Comparison of ENCODE assay signal across 23 mouse cellular contexts in the genomic region with DNA sequence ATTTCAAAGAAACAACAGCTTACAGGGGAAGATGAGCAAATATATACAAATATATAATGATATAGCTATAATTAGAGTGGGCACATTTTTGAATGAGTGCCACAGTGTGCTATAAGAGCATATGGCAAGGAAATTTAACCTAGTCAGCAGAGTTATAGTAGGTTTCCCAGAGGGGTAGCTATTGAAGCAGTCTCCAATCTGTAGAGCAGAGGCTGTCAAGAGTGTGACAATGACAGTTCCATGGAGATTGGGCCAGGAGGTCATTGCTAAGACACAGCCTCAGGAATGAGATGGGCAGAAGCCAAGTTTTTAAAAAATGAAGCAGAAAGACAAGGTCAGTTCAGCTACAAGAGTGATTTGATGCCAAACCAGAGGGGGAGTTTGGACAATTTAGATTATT.
"Had no signal": no experiment of that assay in that cellular context is flagged by ENCODE, and none has a peak within 500 bp of the region (broad histone marks: within the 10 kb centered on the region; RNA-seq: fewer than 3 reads in every experiment).

No protein-coding gene starts in this region.

- H3K36me3 ChIP-seq: kidney, embryonic 15.5 days; limb, embryonic 12.5 days; limb, embryonic 15.5 days; neural tube, embryonic 12.5 days; neural tube, embryonic 15.5 days; stomach, embryonic 15.5 days had no signal

- DNase-seq: kidney, adult 11 months; kidney, adult 8-10 months; kidney, postnatal 10 days; kidney, postnatal 36 days; layer of hippocampus, postnatal 36 days; left cerebral cortex, postnatal 4 days; liver, postnatal 0 days; lung, postnatal 14 days; lung, postnatal 4 days; right cerebral cortex, adult 18-20 months; right cerebral cortex, postnatal 14 days; spleen, adult 18-20 months; thymus, postnatal 25 days had no signal

- H3K9ac ChIP-seq: kidney, embryonic 15.5 days; limb, embryonic 12.5 days; limb, embryonic 15.5 days; liver, embryonic 14.5 days; liver, postnatal 0 days; neural tube, embryonic 12.5 days; neural tube, embryonic 15.5 days; stomach, embryonic 15.5 days had no signal

- H3K4me3 ChIP-seq: kidney, embryonic 15.5 days; left cerebral cortex, adult 2 months; limb, embryonic 12.5 days; limb, embryonic 15.5 days; neural tube, embryonic 12.5 days; neural tube, embryonic 15.5 days; stomach, embryonic 15.5 days had no signal

- H3K9me3 ChIP-seq: kidney, embryonic 15.5 days; limb, embryonic 12.5 days; limb, embryonic 15.5 days; neural tube, embryonic 12.5 days; neural tube, embryonic 15.5 days; stomach, embryonic 15.5 days had no signal

- H3K27me3 ChIP-seq: kidney, embryonic 15.5 days; limb, embryonic 12.5 days; limb, embryonic 15.5 days; neural tube, embryonic 12.5 days; neural tube, embryonic 15.5 days; stomach, embryonic 15.5 days had no signal

- H3K4me1 ChIP-seq: kidney, embryonic 15.5 days; limb, embryonic 12.5 days; limb, embryonic 15.5 days; neural tube, embryonic 12.5 days; neural tube, embryonic 15.5 days; stomach, embryonic 15.5 days had no signal

- H3K4me2 ChIP-seq: kidney, embryonic 15.5 days; limb, embryonic 12.5 days; limb, embryonic 15.5 days; liver, embryonic 11.5 days; midbrain, embryonic 11.5 days; neural tube, embryonic 12.5 days; neural tube, embryonic 15.5 days; stomach, embryonic 15.5 days had no signal

- H3K27ac ChIP-seq: kidney, embryonic 15.5 days; left cerebral cortex, adult 2 months; limb, embryonic 12.5 days; limb, embryonic 15.5 days; liver, embryonic 14.5 days; neural tube, embryonic 12.5 days; neural tube, embryonic 15.5 days; stomach, embryonic 15.5 days had no signal

- ATAC-seq: liver, postnatal 0 days had no signal
